Mouse (Mus musculus): ENCODE data around the gene Myo1b. TPM values are rescaled to one million over a fixed set of nuclear protein-coding genes. Genes with fewer than 3 reads are reported as not detected.

The Myo1b gene
- polyA plus RNA-seq, 1 experiment from 2014 or later: 104 TPM

DNA sequence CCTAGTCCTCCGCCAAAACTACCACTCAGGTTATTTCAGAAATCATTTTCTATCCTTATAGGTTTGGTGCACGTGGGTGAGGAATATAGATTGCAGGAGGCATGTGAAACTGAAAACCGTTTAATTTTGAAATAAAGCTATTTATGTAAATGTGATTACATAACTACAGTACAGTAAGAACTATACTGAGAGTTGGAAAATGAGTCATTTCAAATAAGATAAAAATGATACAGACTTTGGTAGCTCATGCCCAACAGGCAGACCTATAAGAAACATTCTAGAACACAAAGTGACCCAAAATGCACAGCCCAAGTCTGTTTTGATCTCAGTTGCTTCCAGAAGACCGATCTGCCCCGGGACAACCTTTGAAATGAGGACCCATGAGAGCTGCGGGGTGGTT, 95.4 kb downstream of the Myo1b start:
- Histone ChIP-seq H3K9ac (ENCODE audit: low read length) (no peak overlapping the region), H3K4me1 (ENCODE audit: control insufficient read depth, insufficient read depth, low read length) (peaks cover 3% of the 10 kb centered on the region; the same call in 1 of the 2 replicates), H3K27ac (ENCODE audit: low read depth, low read length) (no peak overlapping the region), H3K27me3 (ENCODE audit: control insufficient read depth, insufficient read depth, low read length) (no peaks in the 10 kb centered on the region; the same call in 1 of the 2 replicates), H3K4me2 (no peak overlapping the region), H3K9me3 (ENCODE audit: control insufficient read depth, low read length) (no peaks in the 10 kb centered on the region), H3K4me3 (ENCODE audit: low read depth, low read length) (no peak overlapping the region), H3K36me3 (ENCODE audit: control insufficient read depth, insufficient read depth, low read length) (no peaks in the 10 kb centered on the region)
- DNase-seq (ENCODE audit: low spot score, missing footprints) (no peak), ATAC-seq (ENCODE audit: low FRiP score) (no peak)
- 91% methylated on average over 6 of the region's 6 CpGs for whole genome bisulfite sequencing

DNA sequence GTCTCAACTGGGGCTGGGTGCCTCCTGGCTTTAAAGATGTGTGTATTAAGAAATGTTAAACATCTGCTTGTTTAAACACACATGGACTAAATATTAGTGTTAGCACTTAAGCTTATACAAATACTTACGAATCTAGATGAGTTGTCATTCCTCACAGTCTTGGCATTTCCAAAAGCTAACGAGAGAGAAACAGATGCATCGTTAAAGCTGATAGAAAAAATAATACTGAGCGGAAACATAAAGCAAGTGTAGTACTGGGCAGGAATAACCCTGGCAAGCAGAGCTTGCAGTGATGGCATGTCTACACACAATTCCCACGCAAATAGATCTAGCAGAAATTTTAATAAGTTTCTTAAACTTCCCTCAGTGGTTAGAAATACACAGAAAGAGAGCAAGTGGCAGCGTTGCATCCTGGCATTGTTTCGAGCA, 95.8 kb downstream of the Myo1b start:
- no peaks in the 10 kb centered on the region; the same call in 1 of the 2 replicates for H3K27me3 ChIP-seq (ENCODE audit: control insufficient read depth, insufficient read depth, low read length)
- H3K4me3 ChIP-seq (ENCODE audit: low read depth, low read length): no peak overlapping the region
- no peak overlapping the region for H3K27ac ChIP-seq (ENCODE audit: low read depth, low read length)
- ATAC-seq (ENCODE audit: low FRiP score) (no peak), DNase-seq (ENCODE audit: low spot score, missing footprints) (no peak)
- H3K4me1 ChIP-seq (ENCODE audit: control insufficient read depth, insufficient read depth, low read length): peaks cover 3% of the 10 kb centered on the region; the same call in 1 of the 2 replicates
- no peak overlapping the region for H3K9ac ChIP-seq (ENCODE audit: low read length)
- H3K9me3 ChIP-seq (ENCODE audit: control insufficient read depth, low read length): no peaks in the 10 kb centered on the region
- no peaks in the 10 kb centered on the region for H3K36me3 ChIP-seq (ENCODE audit: control insufficient read depth, insufficient read depth, low read length)
- H3K4me2 ChIP-seq: no peak overlapping the region
- 92% methylated on average over 7 of the region's 7 CpGs for WGBS

DNA sequence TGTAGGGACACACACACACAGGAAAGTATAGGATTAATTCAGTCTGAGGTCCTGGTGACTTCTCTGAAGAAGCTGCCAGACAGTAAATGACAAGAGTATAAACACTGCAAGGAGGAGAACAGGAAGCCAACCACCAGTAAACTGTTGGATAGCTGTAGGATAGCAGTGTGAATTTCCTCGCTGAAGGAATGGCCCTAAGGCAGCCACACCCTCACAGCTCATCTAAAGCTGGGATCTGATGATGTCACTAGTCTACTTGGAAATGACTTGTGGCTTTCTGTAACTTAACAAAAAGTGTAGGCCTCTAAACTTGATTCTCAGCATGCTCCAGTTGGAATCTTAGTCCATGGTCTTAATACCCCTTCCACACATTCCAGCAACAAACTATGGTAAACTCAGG, 100.2 kb downstream of the Myo1b start:
- Histone ChIP-seq H3K27ac (ENCODE audit: low read depth, low read length) (no peak overlapping the region), H3K36me3 (ENCODE audit: control insufficient read depth, insufficient read depth, low read length) (no peaks in the 10 kb centered on the region), H3K4me3 (ENCODE audit: low read depth, low read length) (no peak overlapping the region), H3K4me2 (no peak overlapping the region), H3K9me3 (ENCODE audit: control insufficient read depth, low read length) (no peaks in the 10 kb centered on the region), H3K27me3 (ENCODE audit: control insufficient read depth, insufficient read depth, low read length) (no peaks in the 10 kb centered on the region; the same call in 1 of the 2 replicates), H3K4me1 (ENCODE audit: control insufficient read depth, insufficient read depth, low read length) (no peaks in the 10 kb centered on the region), H3K9ac (ENCODE audit: low read length) (no peak overlapping the region)
- WGBS: 93% methylated on average over 1 of the region's 1 CpGs
- DNase-seq (ENCODE audit: low spot score, missing footprints): no peak
- ATAC-seq (ENCODE audit: low FRiP score): no peak

DNA sequence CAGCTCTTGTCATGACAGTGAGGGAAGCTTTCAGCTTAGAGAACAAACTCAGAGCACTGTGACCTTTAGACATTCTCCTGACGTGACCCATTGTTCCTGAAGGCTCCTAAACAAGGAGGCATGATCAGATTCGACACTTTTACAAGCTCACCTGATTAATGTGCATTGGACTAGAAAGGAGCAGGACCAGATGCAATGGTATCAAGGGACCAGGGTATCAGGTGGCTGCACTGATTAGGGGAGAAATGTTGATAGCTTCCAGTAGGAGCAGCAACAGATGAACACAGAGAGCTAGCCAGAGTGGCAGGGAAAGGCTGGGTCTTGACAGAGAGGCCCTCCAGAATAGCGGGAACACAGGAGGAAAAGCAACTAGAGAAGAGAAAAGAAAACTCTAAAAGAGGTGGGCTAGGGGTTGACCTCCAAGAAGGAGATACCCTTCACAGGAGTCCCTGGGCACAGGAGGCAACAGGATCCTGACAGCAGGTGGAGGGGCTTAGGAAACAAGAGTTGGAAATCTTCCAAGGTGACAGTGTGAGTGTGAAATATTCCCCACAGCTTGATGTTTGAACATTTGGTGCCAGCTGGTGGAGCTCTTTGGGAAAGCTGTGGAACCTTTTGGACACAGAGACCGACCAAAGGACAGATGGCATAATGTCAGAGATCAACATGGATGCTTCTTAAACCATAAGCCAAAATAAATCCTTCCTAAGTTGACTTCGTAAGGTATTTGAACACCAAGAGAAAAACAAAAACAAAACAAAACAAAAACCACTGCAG, 100.8 kb downstream of the Myo1b start:
- H3K4me1 ChIP-seq (ENCODE audit: control insufficient read depth, insufficient read depth, low read length): no peaks in the 10 kb centered on the region
- no peak overlapping the region for H3K4me2 ChIP-seq
- no peak overlapping the region for H3K4me3 ChIP-seq (ENCODE audit: low read depth, low read length)
- 80% methylated on average over 5 of the region's 5 CpGs for WGBS
- no peak overlapping the region for H3K27ac ChIP-seq (ENCODE audit: low read depth, low read length)
- no peaks in the 10 kb centered on the region for H3K36me3 ChIP-seq (ENCODE audit: control insufficient read depth, insufficient read depth, low read length)
- H3K27me3 ChIP-seq (ENCODE audit: control insufficient read depth, insufficient read depth, low read length): no peaks in the 10 kb centered on the region; the same call in 1 of the 2 replicates
- no peak for DNase-seq (ENCODE audit: low spot score, missing footprints)
- H3K9me3 ChIP-seq (ENCODE audit: control insufficient read depth, low read length): no peaks in the 10 kb centered on the region
- ATAC-seq (ENCODE audit: low FRiP score): no peak
- no peak overlapping the region for H3K9ac ChIP-seq (ENCODE audit: low read length)

DNA sequence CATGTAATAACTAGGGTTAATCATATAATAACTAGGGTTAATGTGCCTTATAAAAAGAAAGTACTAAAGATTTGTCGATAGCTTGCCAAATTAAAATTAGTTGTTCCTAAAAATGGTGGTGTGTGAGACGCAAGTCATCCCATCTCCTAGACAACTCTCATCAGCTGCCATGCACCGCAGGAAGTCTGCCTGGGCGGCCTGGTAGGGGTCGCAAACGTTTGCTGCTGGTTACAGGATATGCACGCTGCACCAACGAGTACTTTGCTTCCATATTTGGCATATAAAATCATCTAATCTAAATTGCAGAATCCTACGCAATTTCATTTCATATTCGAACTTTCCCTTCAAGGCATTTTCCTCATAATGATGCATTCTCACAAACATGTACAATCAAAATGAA, 107.0 kb downstream of the Myo1b start:
- 89% methylated on average over 10 of the region's 10 CpGs for WGBS
- Histone ChIP-seq H3K36me3 (ENCODE audit: control insufficient read depth, insufficient read depth, low read length) (no peaks in the 10 kb centered on the region), H3K27me3 (ENCODE audit: control insufficient read depth, insufficient read depth, low read length) (no peaks in the 10 kb centered on the region), H3K9me3 (ENCODE audit: control insufficient read depth, low read length) (no peaks in the 10 kb centered on the region), H3K4me1 (ENCODE audit: control insufficient read depth, insufficient read depth, low read length) (peaks cover 7% of the 10 kb centered on the region), H3K4me2 (no peak overlapping the region), H3K4me3 (ENCODE audit: low read depth, low read length) (no peak overlapping the region), H3K27ac (ENCODE audit: low read depth, low read length) (no peak overlapping the region), H3K9ac (ENCODE audit: low read length) (no peak overlapping the region)
- no peak for ATAC-seq (ENCODE audit: low FRiP score)
- no peak for DNase-seq (ENCODE audit: low spot score, missing footprints)

DNA sequence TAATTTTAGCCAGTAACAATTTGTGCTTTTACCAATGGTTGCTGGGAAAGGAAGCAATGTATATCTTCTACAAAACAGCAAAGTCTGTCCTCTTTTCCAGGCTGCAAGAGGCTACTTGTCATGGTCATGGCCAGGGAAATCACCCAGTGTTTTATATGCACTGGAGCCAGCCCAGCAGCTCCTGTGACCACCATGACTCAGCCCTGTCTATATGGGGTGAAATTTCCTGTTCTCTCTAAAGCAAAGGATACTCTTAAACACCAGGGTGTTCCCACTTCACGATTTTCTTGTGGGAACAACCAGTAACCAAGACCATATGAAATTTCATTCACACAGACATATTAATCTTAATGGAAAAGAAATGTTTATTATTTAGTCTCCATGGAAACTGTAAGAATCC, 107.6 kb downstream of the Myo1b start:
- no peaks in the 10 kb centered on the region for H3K36me3 ChIP-seq (ENCODE audit: control insufficient read depth, insufficient read depth, low read length)
- ATAC-seq (ENCODE audit: low FRiP score) (no peak), DNase-seq (ENCODE audit: low spot score, missing footprints) (no peak)
- H3K9ac ChIP-seq (ENCODE audit: low read length): no peak overlapping the region
- no peak overlapping the region for H3K4me2 ChIP-seq
- no peaks in the 10 kb centered on the region for H3K27me3 ChIP-seq (ENCODE audit: control insufficient read depth, insufficient read depth, low read length)
- H3K27ac ChIP-seq (ENCODE audit: low read depth, low read length): no peak overlapping the region
- H3K4me3 ChIP-seq (ENCODE audit: low read depth, low read length): no peak overlapping the region
- WGBS: 88% methylated on average over 1 of the region's 1 CpGs
- no peaks in the 10 kb centered on the region for H3K9me3 ChIP-seq (ENCODE audit: control insufficient read depth, low read length)
- peaks cover 7% of the 10 kb centered on the region for H3K4me1 ChIP-seq (ENCODE audit: control insufficient read depth, insufficient read depth, low read length)

DNA sequence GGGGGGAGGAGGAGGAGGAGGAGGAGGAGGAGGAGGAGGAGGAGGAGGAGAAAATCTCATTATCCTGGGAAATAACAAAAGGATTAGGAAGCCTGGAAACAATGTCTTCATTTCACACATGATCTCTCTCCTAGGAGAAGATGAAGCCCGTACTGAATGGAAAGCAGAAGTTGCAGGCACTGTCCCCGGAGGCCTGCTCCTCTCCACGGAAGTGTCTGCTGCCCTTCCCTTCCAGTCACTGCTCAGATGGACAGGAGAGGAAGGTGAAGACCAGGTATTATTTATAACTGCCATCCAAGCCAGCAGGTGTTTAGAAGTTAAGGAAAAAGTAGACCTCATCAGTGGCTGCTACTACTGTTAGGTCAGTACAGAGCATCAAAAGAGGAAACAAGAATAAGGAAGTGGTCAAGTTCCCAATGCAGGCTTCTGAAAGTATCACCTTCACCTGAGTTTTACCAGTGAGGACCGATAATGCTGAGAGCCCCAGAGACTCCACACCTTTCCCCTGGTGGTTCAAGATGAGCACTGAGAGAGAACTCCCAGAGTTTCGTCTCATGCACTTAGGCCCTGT, 110.7 kb downstream of the Myo1b start:
- Histone ChIP-seq H3K27me3 (ENCODE audit: control insufficient read depth, insufficient read depth, low read length) (no peaks in the 10 kb centered on the region), H3K27ac (ENCODE audit: low read depth, low read length) (no peak overlapping the region), H3K4me3 (ENCODE audit: low read depth, low read length) (no peak overlapping the region), H3K4me1 (ENCODE audit: control insufficient read depth, insufficient read depth, low read length) (peaks cover 7% of the 10 kb centered on the region), H3K9ac (ENCODE audit: low read length) (no peak overlapping the region), H3K36me3 (ENCODE audit: control insufficient read depth, insufficient read depth, low read length) (no peaks in the 10 kb centered on the region), H3K9me3 (ENCODE audit: control insufficient read depth, low read length) (no peaks in the 10 kb centered on the region), H3K4me2 (no peak overlapping the region)
- DNase-seq (ENCODE audit: low spot score, missing footprints): no peak
- ATAC-seq (ENCODE audit: low FRiP score): no peak
- 37% methylated on average over 5 of the region's 5 CpGs for WGBS

DNA sequence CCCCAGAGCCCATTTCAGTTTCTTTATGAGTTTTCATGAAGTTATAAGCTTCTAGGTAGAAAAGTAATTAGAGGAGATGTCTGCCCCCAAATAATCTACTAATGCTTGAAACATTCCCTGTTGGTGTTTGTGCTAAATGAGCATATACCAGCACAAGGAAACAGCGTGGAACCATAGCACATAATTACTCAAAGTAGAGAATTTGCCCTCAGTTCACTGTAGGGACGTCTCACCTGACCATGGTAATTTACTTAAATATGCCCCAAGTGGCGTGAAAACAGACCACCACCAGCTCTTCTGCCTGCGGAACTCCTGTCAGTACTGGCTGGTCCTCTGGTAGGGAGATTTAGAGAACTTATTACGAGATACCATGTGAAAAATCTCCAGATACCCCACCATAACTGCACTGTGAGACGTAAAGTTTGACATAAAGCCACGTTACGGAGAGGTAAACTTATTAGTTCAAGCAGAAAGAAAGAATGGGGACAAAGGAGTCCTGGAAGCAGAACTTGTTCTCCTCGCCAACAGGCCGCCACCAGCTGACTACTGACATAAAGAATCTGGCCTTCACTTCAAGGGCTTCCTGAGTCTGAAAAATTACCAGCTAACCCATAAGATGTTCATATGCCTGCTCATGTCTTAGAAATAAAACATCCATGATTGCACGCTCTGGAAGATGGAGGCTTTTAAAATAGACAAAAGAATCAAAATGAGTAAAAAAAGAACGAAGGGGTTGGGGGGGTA, 111.4 kb downstream of the Myo1b start:
- 26% methylated on average over 12 of the region's 12 CpGs for WGBS
- Histone ChIP-seq H3K27ac (ENCODE audit: low read depth, low read length) (no peak overlapping the region), H3K4me3 (ENCODE audit: low read depth, low read length) (no peak overlapping the region)

DNA sequence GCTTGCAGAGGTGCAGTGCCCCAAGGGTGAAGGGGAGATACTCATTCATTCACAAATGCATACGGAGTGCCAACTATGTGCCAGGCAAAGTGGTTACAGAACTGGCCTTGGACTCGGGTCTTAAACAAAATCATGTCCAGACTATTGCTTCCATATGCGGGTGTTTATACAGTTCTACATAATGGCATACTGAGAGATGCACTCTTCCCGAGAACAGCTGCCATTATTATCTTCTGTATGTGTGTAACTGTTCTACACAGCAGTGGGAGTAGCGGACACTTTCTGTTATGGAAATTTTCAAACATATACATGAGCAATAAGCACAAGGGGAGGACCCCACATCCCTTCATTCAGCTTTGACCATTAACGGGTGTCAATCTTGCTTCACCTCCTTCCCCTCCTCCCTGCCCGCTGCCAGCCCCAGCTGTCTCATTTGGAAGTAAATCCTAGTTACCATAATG, 117.8 kb downstream of the Myo1b start:
- no peak overlapping the region for H3K4me2 ChIP-seq
- no peaks in the 10 kb centered on the region for H3K9me3 ChIP-seq (ENCODE audit: control insufficient read depth, low read length)
- no peak overlapping the region for H3K27ac ChIP-seq (ENCODE audit: low read depth, low read length)
- WGBS: 78% methylated on average over 7 of the region's 7 CpGs
- no peak overlapping the region for H3K4me3 ChIP-seq (ENCODE audit: low read depth, low read length)
- H3K27me3 ChIP-seq (ENCODE audit: control insufficient read depth, insufficient read depth, low read length): no peaks in the 10 kb centered on the region
- H3K9ac ChIP-seq (ENCODE audit: low read length): no peak overlapping the region
- peak; percentile 53; the same call in 1 of the 2 replicates for ATAC-seq (ENCODE audit: low FRiP score)
- no peaks in the 10 kb centered on the region; the same call in 1 of the 2 replicates for H3K36me3 ChIP-seq (ENCODE audit: control insufficient read depth, insufficient read depth, low read length)
- no peak for DNase-seq (ENCODE audit: low spot score, missing footprints)
- H3K4me1 ChIP-seq (ENCODE audit: control insufficient read depth, insufficient read depth, low read length): peaks cover 4% of the 10 kb centered on the region

More for the DNA sequence above, 111.4 kb downstream of the Myo1b start:
- no peaks in the 10 kb centered on the region for H3K27me3 ChIP-seq (ENCODE audit: control insufficient read depth, insufficient read depth, low read length)
- H3K9ac ChIP-seq (ENCODE audit: low read length): no peak overlapping the region
- peaks cover 7% of the 10 kb centered on the region for H3K4me1 ChIP-seq (ENCODE audit: control insufficient read depth, insufficient read depth, low read length)
- ATAC-seq (ENCODE audit: low FRiP score) (no peak), DNase-seq (ENCODE audit: low spot score, missing footprints) (no peak)
- H3K36me3 ChIP-seq (ENCODE audit: control insufficient read depth, insufficient read depth, low read length): no peaks in the 10 kb centered on the region
- no peaks in the 10 kb centered on the region for H3K9me3 ChIP-seq (ENCODE audit: control insufficient read depth, low read length)
- no peak overlapping the region for H3K4me2 ChIP-seq
